Mouse (Mus musculus) CH12.LX (cell line): ENCODE measurements around the gene Zfp46. TPM values are rescaled to one million over a fixed set of nuclear protein-coding genes. Genes with fewer than 3 reads are reported as not detected.

Experiments used
- DNase-seq: peaks from one replicate; pipeline ENCODE4 v3.0.0-alpha.2; 2013; ENCODE audit errors: extremely low read depth
- H3K27ac ChIP-seq: 2 replicates; pipeline ENCODE4 v1.5.1; 2012; ENCODE audit warnings: low read depth, mild to moderate bottlenecking, control low read depth, moderate library complexity; ENCODE audit not compliant: insufficient read depth
- H3K27me3 ChIP-seq: replicated peaks from 2 replicates; pipeline ENCODE3; 2012; ENCODE audit warnings: inconsistent platforms
- H3K36me3 ChIP-seq, 2 experiments: replicated peaks in 1 of 2; 2 replicates each; pipeline versions ENCODE3 to v1.6.1; 2012; ENCODE audit warnings: inconsistent platforms in 1 of 2, low read length in 1 of 2, mild to moderate bottlenecking in 1 of 2, mixed read lengths in 1 of 2, moderate library complexity in 1 of 2; ENCODE audit not compliant: control insufficient read depth in 1 of 2, insufficient read depth in 1 of 2
- H3K4me1 ChIP-seq, 2 experiments: 2 replicates each; pipeline ENCODE4 v1.6.1; 2012; ENCODE audit warnings: inconsistent platforms in 1 of 2, moderate library complexity in 1 of 2; ENCODE audit not compliant: insufficient read depth in 2 of 2, control insufficient read depth in 1 of 2
- H3K4me2 ChIP-seq: 2 replicates; pipeline ENCODE4 v1.6.1; 2012; ENCODE audit warnings: low read depth, mild to moderate bottlenecking, control low read depth; ENCODE audit not compliant: poor library complexity, insufficient read depth, severe bottlenecking
- H3K4me3 ChIP-seq, 3 experiments: fragments of 150-350 bp in 1 of 3; sonication (generic) in 1 of 3; replicated peaks in 1 of 3; 2 replicates each; pipeline versions ENCODE3 to v1.5.1; 2011 to 2012; ENCODE audit warnings: low read depth in 2 of 3, low read length in 2 of 3, mild to moderate bottlenecking in 2 of 3, moderate library complexity in 2 of 3, control low read depth in 1 of 3, improper control_type of control experiment in 1 of 3, inconsistent platforms in 1 of 3, mixed read lengths in 1 of 3; ENCODE audit not compliant: poor library complexity in 1 of 3
- H3K79me2 ChIP-seq: replicated peaks from 2 replicates; pipeline ENCODE4 v1.6.1; 2012; ENCODE audit warnings: mild to moderate bottlenecking, moderate library complexity; ENCODE audit not compliant: control insufficient read depth, poor library complexity, insufficient read depth, severe bottlenecking; ENCODE audit errors: extremely low read depth
- H3K9ac ChIP-seq: 2 replicates; pipeline ENCODE4 v1.6.1; 2012; ENCODE audit warnings: low read depth, mild to moderate bottlenecking, control low read depth, moderate library complexity; ENCODE audit not compliant: insufficient read depth
- H3K9me3 ChIP-seq: replicated peaks from 2 replicates; pipeline ENCODE3; 2012; ENCODE audit warnings: low read length, inconsistent platforms, mixed read lengths
- CTCF ChIP-seq, 2 experiments: IDR thresholded peaks in 1 of 2; conservative IDR thresholded peaks in 1 of 2; 2 replicates each; pipeline ENCODE4 v1.5.1; 2011 to 2012; ENCODE audit warnings: low read depth in 2 of 2, low read length in 2 of 2, improper control_type of control experiment in 1 of 2, inconsistent platforms in 1 of 2, mild to moderate bottlenecking in 1 of 2, moderate library complexity in 1 of 2
- E2F4 ChIP-seq: IDR thresholded peaks from 2 replicates; pipeline ENCODE4 v1.6.1; 2011; ENCODE audit warnings: low read depth, low read length, improper control_type of control experiment; ENCODE audit not compliant: insufficient replicate concordance
- GABPA ChIP-seq: IDR thresholded peaks from 2 replicates; pipeline ENCODE4 v1.6.1; 2012; ENCODE audit warnings: low read depth, low read length, improper control_type of control experiment, inconsistent platforms; ENCODE audit not compliant: insufficient replicate concordance
- HCFC1 ChIP-seq: IDR thresholded peaks from 2 replicates; pipeline ENCODE4 v1.6.1; 2012; ENCODE audit warnings: low read depth, mild to moderate bottlenecking, inconsistent platforms, low read length, improper control_type of control experiment
- JUND ChIP-seq: conservative IDR thresholded peaks from 2 replicates; pipeline ENCODE4 v1.6.1; 2011; ENCODE audit warnings: low read depth, low read length, improper control_type of control experiment
- MAFK ChIP-seq: IDR thresholded peaks from 2 replicates; pipeline ENCODE4 v1.6.1; 2011; ENCODE audit warnings: low read length, improper control_type of control experiment; ENCODE audit not compliant: insufficient replicate concordance
- MXI1 ChIP-seq: IDR thresholded peaks from 2 replicates; pipeline ENCODE4 v1.6.1; 2011; ENCODE audit warnings: mild to moderate bottlenecking, low read depth, low read length, improper control_type of control experiment
- MYC ChIP-seq: IDR thresholded peaks from 2 replicates; pipeline ENCODE4 v1.6.1; 2011; ENCODE audit warnings: low read depth, mild to moderate bottlenecking, improper control_type of control experiment, low read length
- RAD21 ChIP-seq: IDR thresholded peaks from 2 replicates; pipeline ENCODE4 v1.6.1; 2011; ENCODE audit warnings: low read depth, mild to moderate bottlenecking, low read length, improper control_type of control experiment, moderate library complexity
- USF2 ChIP-seq: conservative IDR thresholded peaks from 2 replicates; pipeline ENCODE4 v1.6.1; 2011; ENCODE audit warnings: low read depth, low read length, improper control_type of control experiment
- ZC3H11A ChIP-seq: IDR thresholded peaks from 2 replicates; pipeline ENCODE4 v1.6.1; 2012; ENCODE audit warnings: low read depth, mild to moderate bottlenecking, inconsistent platforms, low read length, improper control_type of control experiment
- ZMIZ1 ChIP-seq: IDR thresholded peaks from 2 replicates; pipeline ENCODE4 v1.6.1; 2012; ENCODE audit warnings: low read depth, mild to moderate bottlenecking, inconsistent platforms, low read length, improper control_type of control experiment
- ZNF384 ChIP-seq: IDR thresholded peaks from 2 replicates; pipeline ENCODE4 v1.6.1; 2012; ENCODE audit warnings: low read depth, low read length, improper control_type of control experiment, inconsistent platforms
- dilution Hi-C: fragments of 300-500 bp; cut with MboI; formaldehyde crosslinking; loops from 2 replicates; pipeline ENCODE4 v1.14.3; 2020; ENCODE audit warnings: low sequenced_read_pairs; ENCODE audit not compliant: extremely low pct_unique_long_range_greater_than_20kb, extremely low pct_ligation_motif_present
- in situ Hi-C: fragments of 300-500 bp; cut with MboI; formaldehyde crosslinking; loops from 3 replicates; pipeline ENCODE4 v1.14.3; 2019; ENCODE audit warnings: low sequenced_read_pairs, low pct_ligation_motif_present, low pct_unique_long_range_greater_than_20kb, mixed read lengths
- polyA plus RNA-seq: library from polyadenylated mRNA; unstranded; fragments of >175 nt; gene quantifications from 2 replicates; pipeline ENCODE4 v1.2.1, GENCODE M21; 2012; ENCODE audit warnings: low read depth; ENCODE audit not compliant: insufficient read length
- total RNA-seq, 2 experiments: library from RNA; depleted of rRNA; stranded (reverse); fragments of 300-350 nt in 1 of 2; fragments of >200 nt in 1 of 2; gene quantifications; 2 replicates each; pipeline ENCODE4 v1.2.3; 2012 to 2014

Zfp46 gene
- total and polyA plus RNA-seq, 3 experiments, result 2.8 to 7.2 (median 4.1) TPM

GRCm38 (mm10) chr4:136248464-136249331 lies 35.8 kb upstream of the Zfp46 start:
- Histone ChIP-seq H3K9me3 (peaks cover 16% of the 10 kb centered on the region), H3K9ac (no peak overlapping the region), H3K36me3 (no peaks in the 10 kb centered on the region), H3K79me2 (no peaks in the 10 kb centered on the region), H3K27me3 (peaks cover 77% of the 10 kb centered on the region), H3K4me1 (peaks cover 0 to 17% of the 10 kb centered on the region in 2 experiments; a peak in 3 of 4 replicates), H3K4me2 (no peak overlapping the region), H3K27ac (no peak overlapping the region), H3K4me3 (no peak overlapping the region)
- dilution Hi-C loops (no loop called here), in situ Hi-C loops (loop anchor here (25.0 kb wide), 1 partner anchor 364 kb away; the partner anchor contains the start of genes Kdm1a, Lactbl1 and Tex46)
- TF ChIP-seq MAFK, result no peak
- no peak for DNase-seq

- Histone ChIP-seq H3K9ac (no peak overlapping the region), H3K36me3 (no peaks in the 10 kb centered on the region), H3K27ac (no peak overlapping the region), H3K79me2 (no peaks in the 10 kb centered on the region), H3K9me3 (peaks cover 16% of the 10 kb centered on the region), H3K27me3 (peaks cover 75% of the 10 kb centered on the region), H3K4me3 (no peak overlapping the region), H3K4me1 (peaks cover 0 to 17% of the 10 kb centered on the region in 2 experiments; a peak in 3 of 4 replicates), H3K4me2 (no peak overlapping the region)
- no peak for DNase-seq
- TF ChIP-seq CTCF (conservative IDR thresholded peaks at IDR 0.05 in 1 of 2, IDR thresholded peaks at IDR 0.05 in 1 of 2; ENCODE audit: low read depth in 2 of 2, low read length in 2 of 2), result no peak
- TF ChIP-seq ZMIZ1, result no peak
- TF ChIP-seq JUND, result no peak
- TF ChIP-seq ZNF384, result no peak
- TF ChIP-seq HCFC1, result no peak
- no peak for TF ChIP-seq ZC3H11A
- no peak for TF ChIP-seq USF2
- TF ChIP-seq E2F4, result no peak
- TF ChIP-seq RAD21, result no peak
- in situ Hi-C loops, result loop anchor here (25.0 kb wide), 1 partner anchor 363 kb away; the partner anchor contains the start of genes Kdm1a, Lactbl1 and Tex46
- dilution Hi-C loops, result no loop called here
Observed at GRCm38 (mm10) chr4:136249332-136249647, 35.2 kb upstream of the Zfp46 start.

GRCm38 (mm10) chr4:136249780-136250179 lies 34.7 kb upstream of the Zfp46 start:
- in situ Hi-C loops (loop anchor here (25.0 kb wide), 1 partner anchor 363 kb away; the partner anchor contains the start of genes Kdm1a, Lactbl1 and Tex46), dilution Hi-C loops (no loop called here)
- H3K27me3 ChIP-seq, result peaks cover 75% of the 10 kb centered on the region

More at GRCm38 (mm10) chr4:136249780-136250179, 34.7 kb upstream of the Zfp46 start:
- H3K9ac ChIP-seq, result no peak overlapping the region
- H3K27ac ChIP-seq, result no peak overlapping the region
- H3K4me3 ChIP-seq, result no peak overlapping the region
- no peak for TF ChIP-seq MXI1
- no peak for TF ChIP-seq MYC
- TF ChIP-seq GABPA, result no peak
- H3K4me2 ChIP-seq, result no peak overlapping the region
- peaks cover 0 to 17% of the 10 kb centered on the region in 2 experiments; a peak in 3 of 4 replicates for H3K4me1 ChIP-seq
- DNase-seq, result no peak
- peaks cover 16% of the 10 kb centered on the region for H3K9me3 ChIP-seq
- no peaks in the 10 kb centered on the region for H3K36me3 ChIP-seq
- H3K79me2 ChIP-seq, result no peaks in the 10 kb centered on the region
